Mouse (Mus musculus) layer of hippocampus, adult 8-10 months (tissue): ENCODE data around the gene Ubl3. TPM values are rescaled to one million over a fixed set of nuclear protein-coding genes. Genes with fewer than 3 reads are reported as not detected.

ENCODE experiments used
- DNase-seq, 2 experiments: peaks; one replicate each; pipeline ENCODE4 v3.0.0; 2022; ENCODE audit warnings: low spot score in 2 of 2
- total RNA-seq, 4 experiments: library from RNA; stranded (reverse); gene quantifications; 2 replicates each; pipeline ENCODE4 v1.2.4; 2022

Ubl3 gene
- total RNA-seq, 4 experiments from 2014 or later: 193 to 215 (median 201) TPM

- DNase-seq: no peak
These were observed 63.5 kb downstream of the Ubl3 start for GRCm38 (mm10) chr5:148488891-148489723.

DNA sequence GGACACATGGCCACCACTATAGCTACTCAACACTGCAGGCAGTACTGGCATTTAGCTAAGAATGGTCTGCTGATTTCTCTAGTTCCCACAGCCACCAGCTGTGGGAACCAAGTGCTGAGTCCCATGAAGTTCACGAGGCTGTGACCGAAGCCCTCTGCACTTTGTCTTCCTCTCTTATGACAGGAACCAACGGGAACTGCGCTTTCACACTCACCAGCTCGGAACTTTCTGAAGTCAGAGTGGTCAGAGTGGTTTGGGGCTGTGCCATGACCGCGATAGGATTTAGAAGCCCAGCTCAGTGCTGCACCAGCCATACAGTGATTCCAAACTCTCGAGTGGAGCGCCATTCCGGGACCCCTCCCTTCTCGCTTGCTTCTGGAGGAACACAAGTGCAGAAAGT is 66.4 kb downstream of the Ubl3 start:
- no peak for DNase-seq

DNA sequence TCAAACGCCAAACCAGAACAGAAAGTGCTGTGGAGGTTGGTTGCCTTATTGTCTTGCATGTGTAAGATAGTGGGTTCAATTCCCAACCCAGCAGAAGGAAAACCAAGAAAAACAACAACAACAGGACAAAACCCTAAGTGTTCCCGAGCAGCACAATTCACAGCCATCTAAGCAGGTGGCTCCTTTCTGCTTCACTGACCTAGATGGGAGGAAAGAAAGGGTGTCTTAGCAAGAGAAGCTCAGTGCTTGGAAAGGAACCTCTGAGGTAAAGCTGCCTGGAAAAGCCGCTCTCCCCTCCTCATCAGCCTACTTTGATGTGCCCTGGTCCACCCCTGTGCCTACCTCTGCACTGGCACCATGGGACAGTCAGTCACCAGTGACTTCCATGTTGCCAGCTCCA is 70.8 kb downstream of the Ubl3 start:
- DNase-seq: no peak

- no peak for DNase-seq
These were observed 78.2 kb downstream of the Ubl3 start for GRCm38 (mm10) chr5:148474346-148474745.

GRCm38 (mm10) chr5:148468626-148469441 is 83.8 kb downstream of the Ubl3 start:
- DNase-seq: no peak

DNA sequence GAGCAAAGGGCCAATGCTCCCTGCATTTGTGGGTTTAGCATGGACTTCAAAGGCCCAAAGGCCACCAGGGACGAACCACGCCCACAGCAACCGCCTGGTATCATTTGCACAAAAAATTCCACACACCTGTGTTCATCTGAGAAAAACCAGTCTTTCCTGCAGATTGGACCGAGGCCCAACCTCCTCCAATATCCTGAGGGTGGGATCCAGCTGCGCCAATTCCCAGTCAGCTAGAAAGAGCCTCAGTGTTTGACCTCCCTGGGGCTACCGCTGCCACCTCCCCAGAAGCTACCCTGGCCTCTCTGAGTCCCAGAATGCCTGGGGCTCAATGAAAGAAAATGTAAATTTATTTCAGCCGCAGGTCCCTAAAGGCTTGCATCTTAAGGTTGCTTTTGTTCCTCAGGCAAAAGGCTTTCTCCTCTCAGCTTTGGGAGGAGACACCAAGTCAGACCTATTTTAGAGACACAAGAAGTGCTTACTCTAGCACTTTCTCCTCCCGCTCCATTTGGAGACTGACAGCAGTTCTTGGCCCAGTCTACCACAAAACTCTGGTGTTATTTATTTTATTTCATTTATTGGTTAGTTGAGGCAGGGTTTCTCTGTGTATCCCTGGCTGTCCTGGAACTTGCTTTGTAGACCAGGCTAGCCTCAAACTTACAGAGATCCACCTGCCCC is 85.5 kb downstream of the Ubl3 start:
- DNase-seq: no peak

DNA sequence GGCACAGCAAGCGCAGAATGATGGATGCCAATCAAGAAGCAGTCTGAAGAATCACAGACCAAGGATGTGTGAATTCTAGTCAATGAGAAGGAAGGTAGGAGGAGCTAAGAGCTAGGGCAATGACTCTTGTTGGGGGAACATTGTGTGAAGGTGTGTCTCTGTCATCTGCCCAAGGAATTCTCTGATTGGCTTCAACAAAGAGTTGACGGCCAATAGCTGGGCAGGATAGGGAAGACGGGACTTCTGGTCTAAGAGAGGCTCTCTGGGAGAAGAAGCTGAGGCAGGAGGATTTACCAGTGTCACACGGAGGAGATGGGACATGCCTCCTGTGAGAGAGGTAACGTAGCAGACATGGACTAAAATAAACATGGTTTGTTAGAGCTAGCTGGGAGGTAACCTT is 86.5 kb downstream of the Ubl3 start:
- no peak for DNase-seq

DNA sequence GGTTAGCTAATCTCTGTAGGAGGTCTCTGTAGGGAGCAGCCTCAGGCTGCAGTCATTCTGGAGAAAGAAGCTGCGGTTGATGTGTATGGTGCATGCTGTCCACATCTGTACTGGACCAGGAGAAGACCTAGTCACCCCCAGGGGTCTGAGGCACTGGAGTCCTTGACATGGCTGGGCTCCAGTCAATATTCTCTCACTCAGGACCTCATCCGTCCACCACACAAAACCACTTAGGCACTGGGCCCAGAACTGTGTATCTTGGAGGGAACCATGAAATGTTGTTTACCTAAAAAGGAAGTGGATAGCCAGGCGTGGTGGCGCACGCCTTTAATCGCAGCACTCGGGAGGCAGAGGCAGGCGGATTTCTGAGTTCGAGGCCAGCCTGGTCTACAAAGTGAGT is 87.5 kb downstream of the Ubl3 start:
- no peak for DNase-seq

GRCm38 (mm10) chr5:148464489-148464888 is 88.1 kb downstream of the Ubl3 start:
- no peak for DNase-seq

- DNase-seq: no peak
These were observed 88.8 kb downstream of the Ubl3 start for GRCm38 (mm10) chr5:148463783-148464294.

Other genes starting within 250 kb of the Ubl3 start
- 10 to 100 TPM; 22.9 to 24.3 (median 23.5) TPM for gene Slc7a1, start 152.9 kb downstream of the Ubl3 start, total RNA-seq